Comparison of ENCODE assay signal across 17 mouse cellular contexts in the genomic region with DNA sequence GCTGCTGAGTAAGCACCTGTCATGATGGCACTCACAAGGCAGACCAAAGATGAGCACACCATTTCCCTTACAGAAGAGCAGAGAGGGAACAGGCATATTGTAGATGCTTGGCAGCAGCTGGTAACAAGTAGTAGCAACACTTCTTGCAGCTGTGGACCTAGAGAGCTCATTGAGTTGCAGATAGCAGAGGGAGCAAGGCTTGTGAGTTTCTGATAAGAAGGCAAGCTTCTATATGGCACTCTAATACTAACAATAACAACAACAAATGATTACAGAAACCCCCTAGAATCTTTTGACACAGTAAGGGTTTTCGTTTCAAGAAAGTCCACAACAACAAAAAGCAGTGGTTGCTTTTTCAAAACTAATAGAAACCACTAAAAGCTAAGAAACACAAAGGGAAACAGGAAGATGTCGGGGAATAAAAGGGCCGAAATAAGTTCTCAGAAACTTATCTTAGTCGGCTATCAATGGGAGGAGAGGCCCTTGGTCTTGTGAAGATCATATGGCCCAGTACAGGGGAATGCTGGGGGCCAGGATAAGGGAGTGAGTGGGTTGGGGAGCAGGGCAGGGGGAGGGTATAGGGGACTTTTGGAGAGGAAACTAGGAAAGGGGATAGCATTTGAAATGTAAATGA.
DNase-seq lines count a peak whose midpoint lies in the region; ATAC-seq and TF ChIP-seq lines count a peak whose summit lies in the region.
"Had no signal": no experiment of that assay in that cellular context is flagged by ENCODE, and none has a peak within 500 bp of the region (broad histone marks: within the 10 kb centered on the region; RNA-seq: fewer than 3 reads in every experiment).

No protein-coding gene starts in this region.

- H3K4me1 ChIP-seq in heart, embryonic 11.5 days (ENCODE audit: control insufficient read depth, insufficient read depth, low read length): no peaks in the 10 kb centered on the region
- H3K4me1 ChIP-seq in bone marrow, adult 2 months (ENCODE audit: control insufficient read depth, insufficient read depth, low read length): no peaks in the 10 kb centered on the region
- no peaks in the 10 kb centered on the region for H3K4me1 ChIP-seq in hindbrain, embryonic 13.5 days (replicated peaks)
- H3K4me1 ChIP-seq: embryonic facial prominence, embryonic 15.5 days; heart, embryonic 15.5 days; neural tube, embryonic 13.5 days had no signal

- no peak for DNase-seq in heart, adult 11 months
- peak; percentile 77 for DNase-seq in liver
- no peak for DNase-seq in left cerebral cortex, adult 18-20 months (ENCODE audit: low spot score in 2 of 2)
- DNase-seq: adrenal gland, postnatal 10 days; gastrocnemius, postnatal 14 days; kidney, adult 2 months had no signal

- no peak overlapping the region for H3K4me3 ChIP-seq in heart, embryonic 11.5 days (ENCODE audit: low read depth, low read length)
- no peak overlapping the region for H3K4me3 ChIP-seq in bone marrow, adult 2 months (replicated peaks; ENCODE audit: control insufficient read depth, low read depth, low read length)
- H3K4me3 ChIP-seq in hindbrain, embryonic 13.5 days: no peak overlapping the region
- H3K4me3 ChIP-seq: embryonic facial prominence, embryonic 15.5 days; heart, embryonic 15.5 days; neural tube, embryonic 13.5 days had no signal

- no peak for TF ChIP-seq CTCF in bone marrow, adult 2 months (IDR thresholded peaks at IDR 0.05; ENCODE audit: control insufficient read depth, insufficient read depth, low read length)

- TF ChIP-seq POLR2A in bone marrow, adult 2 months (IDR thresholded peaks at IDR 0.05; ENCODE audit: borderline replicate concordance, control insufficient read depth, low read depth, low read length): no peak

- WGBS in heart, embryonic 11.5 days (ENCODE audit: insufficient replicate concordance): 46% methylated on average over 4 of the region's 4 CpGs
- WGBS in bone marrow, adult 2 months: 44% methylated on average over 4 of the region's 4 CpGs
- 81% methylated on average over 4 of the region's 4 CpGs for WGBS in hindbrain, embryonic 13.5 days

- H3K36me3 ChIP-seq in heart, embryonic 11.5 days (ENCODE audit: control insufficient read depth, insufficient read depth, low read length): no peaks in the 10 kb centered on the region
- H3K36me3 ChIP-seq in hindbrain, embryonic 13.5 days: no peaks in the 10 kb centered on the region
- H3K36me3 ChIP-seq: embryonic facial prominence, embryonic 15.5 days; heart, embryonic 15.5 days; neural tube, embryonic 13.5 days had no signal

- ATAC-seq in heart, embryonic 11.5 days (replicated peaks; ENCODE audit: insufficient number of reproducible peaks, low FRiP score, low TSS enrichment): peak; percentile 90
- peak; percentile 98 for ATAC-seq in megakaryocyte progenitor cell, adult 5-6 weeks (replicated peaks; ENCODE audit: poor library complexity)
- no peak for ATAC-seq in hindbrain, embryonic 13.5 days (ENCODE audit: low FRiP score)
- ATAC-seq in activated CD4-positive, CD25-positive, alpha-beta regulatory T cell, adult 4 months: no peak
- ATAC-seq: forebrain, embryonic 16.5 days had no signal

- peak overlapping the region; percentile 76; the same call in 1 of the 2 replicates for H3K27ac ChIP-seq in heart, embryonic 11.5 days (ENCODE audit: low read depth, low read length)
- H3K27ac ChIP-seq in bone marrow, adult 2 months (ENCODE audit: control insufficient read depth, insufficient read depth, low read depth, low read length, poor library complexity): peak overlapping the region; percentile 25
- H3K27ac ChIP-seq in hindbrain, embryonic 13.5 days: no peak overlapping the region
- H3K27ac ChIP-seq: embryonic facial prominence, embryonic 15.5 days; heart, embryonic 15.5 days; hindbrain, embryonic 14.5 days; macrophage; neural tube, embryonic 13.5 days had no signal

- 0 out of 2 replicates have a peak overlapping the region, but pooled peaks have one; percentile 24 for H3K4me2 ChIP-seq in heart, embryonic 11.5 days
- H3K4me2 ChIP-seq in hindbrain, embryonic 13.5 days: no peak overlapping the region
- H3K4me2 ChIP-seq: embryonic facial prominence, embryonic 15.5 days; heart, embryonic 15.5 days; hindbrain, embryonic 14.5 days; neural tube, embryonic 13.5 days had no signal

- H3K27me3 ChIP-seq in heart, embryonic 11.5 days (ENCODE audit: control insufficient read depth, insufficient read depth, low read length): no peaks in the 10 kb centered on the region
- no peaks in the 10 kb centered on the region for H3K27me3 ChIP-seq in hindbrain, embryonic 13.5 days
- H3K27me3 ChIP-seq: embryonic facial prominence, embryonic 15.5 days; heart, embryonic 15.5 days; neural tube, embryonic 13.5 days had no signal

- no peak overlapping the region for H3K9ac ChIP-seq in heart, embryonic 11.5 days (ENCODE audit: low read depth, low read length)
- no peak overlapping the region for H3K9ac ChIP-seq in hindbrain, embryonic 13.5 days
- H3K9ac ChIP-seq: embryonic facial prominence, embryonic 15.5 days; heart, embryonic 15.5 days; hindbrain, embryonic 14.5 days; neural tube, embryonic 13.5 days had no signal

- H3K9me3 ChIP-seq in heart, embryonic 11.5 days (replicated peaks; ENCODE audit: control insufficient read depth, low read length): no peaks in the 10 kb centered on the region
- no peaks in the 10 kb centered on the region for H3K9me3 ChIP-seq in hindbrain, embryonic 13.5 days
- H3K9me3 ChIP-seq: embryonic facial prominence, embryonic 15.5 days; heart, embryonic 15.5 days had no signal

Comparison
In these comparisons a context has a peak if more than half of its experiments do, and no peak if none do; other contexts are left out.
1. ATAC-seq: peak in heart, embryonic 11.5 days (single experiment) and megakaryocyte progenitor cell, adult 5-6 weeks (single experiment); none in hindbrain, embryonic 13.5 days (single experiment) and activated CD4-positive, CD25-positive, alpha-beta regulatory T cell, adult 4 months (single experiment).